Mouse (Mus musculus): ENCODE measurements around the gene Snu13. TPM values are rescaled to one million over a fixed set of nuclear protein-coding genes. Genes with fewer than 3 reads are reported as not detected.

The Snu13 gene
- polyA plus RNA-seq, 1 experiment from 2014 or later: 389 TPM

DNA sequence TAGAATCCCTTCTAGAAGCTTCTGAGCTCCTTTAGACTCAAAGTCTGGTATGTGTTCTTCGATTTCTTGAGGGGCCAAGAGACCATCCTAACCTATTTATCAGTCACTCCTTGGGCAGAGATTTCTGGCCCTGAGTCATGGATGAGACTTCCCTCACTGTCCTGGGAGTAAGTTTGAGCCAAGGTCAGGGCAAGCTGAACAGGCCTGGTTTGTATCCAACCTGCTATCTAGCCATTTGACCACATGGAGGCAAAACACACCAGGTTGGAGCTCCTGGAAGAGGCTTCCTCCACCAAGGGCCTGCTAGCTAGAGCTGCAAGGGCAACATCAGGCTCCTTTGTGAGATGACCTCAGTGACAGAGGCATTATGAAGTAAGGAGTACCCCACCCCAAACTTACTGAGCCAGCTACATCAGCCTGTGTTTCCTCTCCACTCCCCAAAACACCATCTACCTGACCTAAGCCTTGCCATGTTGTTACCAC is 11.4 kb upstream of the Snu13 start, which contains the start of gene 4930407I10Rik:
4930407I10Rik (plus strand) TSS at position 433 of the 483 bp plus-strand sequence.
- H3K4me1 ChIP-seq: peaks cover 5% of the 10 kb centered on the region
- 88% methylated on average over 1 of the region's 1 CpGs for WGBS
- H3K36me3 ChIP-seq (replicated peaks): no peaks in the 10 kb centered on the region
- H3K27me3 ChIP-seq (replicated peaks; ENCODE audit: low read depth, poor library complexity, severe bottlenecking): peaks cover 24% of the 10 kb centered on the region
- no peak for DNase-seq (ENCODE audit: low spot score)
- H3K9me3 ChIP-seq: no peaks in the 10 kb centered on the region
- H3K27ac ChIP-seq (replicated peaks): no peak within 1 kb of the TSS
- H3K4me3 ChIP-seq: no peak within 1 kb of the TSS

GRCm38 (mm10) chr15:82052544-82052943 is 5.1 kb upstream of the Snu13 start:
- Histone ChIP-seq H3K4me3 (no peak overlapping the region), H3K4me1 (no peaks in the 10 kb centered on the region), H3K27me3 (replicated peaks; ENCODE audit: low read depth, poor library complexity, severe bottlenecking) (no peaks in the 10 kb centered on the region), H3K36me3 (replicated peaks) (no peaks in the 10 kb centered on the region), H3K9me3 (no peaks in the 10 kb centered on the region), H3K27ac (replicated peaks) (no peak overlapping the region)
- DNase-seq (ENCODE audit: low spot score): no peak
- WGBS: 65% methylated on average over 5 of the region's 5 CpGs

GRCm38 (mm10) chr15:82046246-82046891 is 1.0 kb downstream of the Snu13 start:
- WGBS: 5% methylated on average over 26 of the region's 26 CpGs
- peak; percentile 30 for DNase-seq (ENCODE audit: low spot score)
- Histone ChIP-seq H3K4me3 (peak overlapping the region; percentile 100), H3K27ac (replicated peaks) (peak overlapping the region; percentile 96), H3K27me3 (replicated peaks; ENCODE audit: low read depth, poor library complexity, severe bottlenecking) (no peaks in the 10 kb centered on the region), H3K9me3 (no peaks in the 10 kb centered on the region), H3K36me3 (replicated peaks) (peaks cover 27% of the 10 kb centered on the region), H3K4me1 (peaks cover 14% of the 10 kb centered on the region)

GRCm38 (mm10) chr15:82044166-82044784 is 3.1 kb downstream of the Snu13 start:
- 97% methylated on average over 7 of the region's 7 CpGs for WGBS
- Histone ChIP-seq H3K4me1 (peaks cover 14% of the 10 kb centered on the region), H3K9me3 (no peaks in the 10 kb centered on the region), H3K4me3 (no peak overlapping the region), H3K27me3 (replicated peaks; ENCODE audit: low read depth, poor library complexity, severe bottlenecking) (no peaks in the 10 kb centered on the region), H3K27ac (replicated peaks) (no peak overlapping the region), H3K36me3 (replicated peaks) (peaks cover 46% of the 10 kb centered on the region)
- no peak for DNase-seq (ENCODE audit: low spot score)

GRCm38 (mm10) chr15:82040650-82041049 is 6.7 kb downstream of the Snu13 start:
- H3K4me3 ChIP-seq: no peak overlapping the region
- peaks cover 4% of the 10 kb centered on the region for H3K4me1 ChIP-seq
- peak; percentile 50 for DNase-seq (ENCODE audit: low spot score)
- WGBS: 92% methylated on average over 1 of the region's 1 CpGs
- no peaks in the 10 kb centered on the region for H3K27me3 ChIP-seq (replicated peaks; ENCODE audit: low read depth, poor library complexity, severe bottlenecking)
- H3K27ac ChIP-seq (replicated peaks): no peak overlapping the region
- no peaks in the 10 kb centered on the region for H3K9me3 ChIP-seq
- peaks cover 82% of the 10 kb centered on the region for H3K36me3 ChIP-seq (replicated peaks)

DNA sequence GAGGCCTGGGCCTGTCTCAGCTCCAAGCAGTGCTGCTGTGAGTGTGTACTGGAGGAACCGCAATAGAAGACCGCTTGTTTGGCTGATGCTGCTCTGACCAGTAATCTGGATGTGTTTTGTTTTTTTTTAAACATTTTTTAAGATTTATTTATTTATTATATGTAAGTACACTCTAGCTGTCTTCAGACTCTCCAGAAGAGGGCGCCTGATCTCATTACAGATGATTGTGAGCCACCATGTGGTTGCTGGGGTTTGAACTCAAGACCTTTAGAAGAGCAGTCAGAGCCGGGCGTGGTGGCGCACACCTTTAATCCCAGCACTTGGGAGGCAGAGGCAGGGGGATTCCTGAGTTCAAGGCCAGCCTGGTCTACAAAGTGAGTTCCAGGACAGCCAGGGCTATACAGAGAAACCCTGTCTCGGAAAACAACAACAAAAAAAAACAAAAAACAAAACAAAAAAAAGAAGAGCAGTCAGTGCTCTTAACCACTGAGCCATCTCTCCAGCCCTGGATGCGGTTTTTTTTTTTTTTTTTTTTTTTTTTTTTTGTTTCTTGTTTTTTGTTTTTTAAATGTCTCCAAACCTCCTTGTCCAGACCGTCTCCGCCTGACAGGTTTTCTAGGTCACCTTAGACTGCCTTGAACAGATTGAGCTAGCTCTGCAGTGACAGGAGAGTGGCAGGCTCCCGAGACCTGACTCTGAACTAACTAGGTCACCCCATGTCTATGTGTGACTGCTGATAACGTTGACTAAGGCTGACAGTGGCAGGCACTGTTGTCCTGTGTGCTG is 11.3 kb downstream of the Snu13 start:
- peaks cover 97% of the 10 kb centered on the region for H3K36me3 ChIP-seq (replicated peaks)

DNA sequence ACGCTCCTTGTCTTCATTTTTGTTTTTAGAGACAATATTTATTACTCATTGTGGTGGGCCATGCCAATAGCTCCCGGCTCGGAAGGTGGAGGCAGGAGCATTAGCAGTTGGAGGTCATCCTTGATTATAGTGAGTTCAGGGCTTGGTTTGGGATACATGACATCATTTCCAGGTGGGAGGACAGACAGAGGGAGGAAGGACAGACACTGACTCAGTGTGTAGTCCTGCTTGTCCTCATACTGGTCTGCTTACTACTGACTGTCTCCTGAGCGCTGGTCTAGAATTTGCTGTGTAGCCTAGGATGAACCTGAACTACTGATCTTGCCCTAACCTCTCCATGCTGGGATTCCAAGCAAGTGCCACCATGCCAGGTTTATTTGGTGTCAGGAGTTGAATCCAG is 13.6 kb downstream of the Snu13 start, which contains the start of gene Desi1:
Desi1 (minus strand) TSS at position 101 of the 400 bp plus-strand sequence.
- no peak for DNase-seq (ENCODE audit: low spot score)
- Histone ChIP-seq H3K4me3 (no peak within 1 kb of the TSS), H3K4me1 (no peaks in the 10 kb centered on the region), H3K27me3 (replicated peaks; ENCODE audit: low read depth, poor library complexity, severe bottlenecking) (no peaks in the 10 kb centered on the region), H3K36me3 (replicated peaks) (peaks cover 97% of the 10 kb centered on the region), H3K27ac (replicated peaks) (no peak within 1 kb of the TSS), H3K9me3 (no peaks in the 10 kb centered on the region)
- 94% methylated on average over 4 of the region's 4 CpGs for WGBS

More for the DNA sequence above, 11.3 kb downstream of the Snu13 start:
- 83% methylated on average over 12 of the region's 12 CpGs for WGBS
- Histone ChIP-seq H3K4me3 (no peak overlapping the region), H3K27me3 (replicated peaks; ENCODE audit: low read depth, poor library complexity, severe bottlenecking) (no peaks in the 10 kb centered on the region), H3K27ac (replicated peaks) (no peak overlapping the region), H3K4me1 (no peaks in the 10 kb centered on the region), H3K9me3 (no peaks in the 10 kb centered on the region)
- DNase-seq (ENCODE audit: low spot score): peak; percentile 18

DNA sequence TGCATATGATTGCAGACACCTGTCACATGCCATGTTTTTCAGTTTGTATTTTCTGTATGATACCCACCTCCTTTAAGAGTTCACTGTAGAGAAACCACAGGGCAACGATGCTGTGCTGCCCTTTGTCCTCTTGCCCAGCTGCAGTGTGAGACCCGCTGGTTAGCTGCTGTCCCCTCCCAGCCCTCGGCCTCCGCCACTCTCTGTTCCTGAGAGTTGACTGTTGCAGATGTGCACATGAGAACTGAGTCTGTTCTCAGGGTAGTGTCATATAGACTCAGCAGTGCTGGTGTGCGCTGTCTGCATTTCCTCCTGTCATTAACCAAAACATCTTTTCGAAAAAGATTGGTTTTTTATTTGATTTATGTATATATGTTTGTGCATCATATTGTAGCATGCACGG is 15.0 kb downstream of the Snu13 start:
- no peak for DNase-seq (ENCODE audit: low spot score)
- Histone ChIP-seq H3K27ac (replicated peaks) (no peak overlapping the region), H3K4me1 (no peaks in the 10 kb centered on the region), H3K36me3 (replicated peaks) (peaks cover 97% of the 10 kb centered on the region), H3K27me3 (replicated peaks; ENCODE audit: low read depth, poor library complexity, severe bottlenecking) (no peaks in the 10 kb centered on the region), H3K4me3 (no peak overlapping the region), H3K9me3 (no peaks in the 10 kb centered on the region)
- WGBS: 89% methylated on average over 7 of the region's 7 CpGs

DNA sequence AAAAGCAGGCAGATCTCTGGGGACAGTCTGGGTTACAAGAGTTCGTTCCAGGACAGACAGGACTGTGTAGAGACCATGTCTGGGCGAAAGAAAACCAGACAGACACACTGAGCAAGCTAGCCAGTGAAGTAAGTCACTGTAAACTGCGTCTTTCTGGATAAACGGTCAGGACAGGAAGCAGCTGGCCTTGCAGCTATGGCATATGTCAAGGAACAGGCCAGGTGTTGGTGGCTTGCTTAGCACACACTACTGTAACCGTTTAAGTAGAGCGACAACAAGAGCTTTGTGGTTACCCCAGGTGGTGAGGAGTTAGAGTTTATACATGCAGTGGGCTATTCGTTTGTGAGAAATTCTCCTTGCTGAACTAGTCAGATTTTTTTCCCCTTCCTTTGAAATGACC is 19.7 kb downstream of the Snu13 start:
- H3K4me3 ChIP-seq: no peak overlapping the region
- no peak overlapping the region for H3K27ac ChIP-seq (replicated peaks)
- H3K36me3 ChIP-seq (replicated peaks): peaks cover 99% of the 10 kb centered on the region
- WGBS: 91% methylated on average over 7 of the region's 7 CpGs
- no peaks in the 10 kb centered on the region for H3K4me1 ChIP-seq
- no peaks in the 10 kb centered on the region for H3K27me3 ChIP-seq (replicated peaks; ENCODE audit: low read depth, poor library complexity, severe bottlenecking)
- no peak for DNase-seq (ENCODE audit: low spot score)
- H3K9me3 ChIP-seq: no peaks in the 10 kb centered on the region

DNA sequence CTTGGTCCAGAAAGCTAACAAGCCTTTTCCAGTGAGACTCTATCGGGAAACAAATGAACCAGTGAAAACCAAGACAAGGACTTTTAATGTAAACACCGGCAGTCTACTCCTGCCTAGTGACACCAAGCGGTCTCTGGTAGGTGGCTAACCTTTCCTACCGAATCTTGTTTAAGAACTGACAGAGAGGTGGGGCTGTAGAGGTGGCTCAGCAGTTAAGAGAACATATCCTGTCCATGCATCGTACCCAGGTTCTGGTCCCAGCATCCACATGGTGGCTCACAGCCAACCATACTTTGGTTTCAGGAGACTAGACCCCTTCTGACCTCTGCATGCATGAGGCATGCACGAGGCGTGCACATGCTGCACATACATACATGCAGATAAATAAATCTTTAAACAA is 20.1 kb downstream of the Snu13 start:
- H3K9me3 ChIP-seq: no peaks in the 10 kb centered on the region
- H3K27ac ChIP-seq (replicated peaks): no peak overlapping the region
- no peak overlapping the region for H3K4me3 ChIP-seq
- no peak for DNase-seq (ENCODE audit: low spot score)
- no peaks in the 10 kb centered on the region for H3K4me1 ChIP-seq
- peaks cover 100% of the 10 kb centered on the region for H3K36me3 ChIP-seq (replicated peaks)
- H3K27me3 ChIP-seq (replicated peaks; ENCODE audit: low read depth, poor library complexity, severe bottlenecking): no peaks in the 10 kb centered on the region
- 94% methylated on average over 7 of the region's 7 CpGs for WGBS

GRCm38 (mm10) chr15:82023965-82024635 is 23.3 kb downstream of the Snu13 start:
- 90% methylated on average over 6 of the region's 6 CpGs for WGBS
- Histone ChIP-seq H3K9me3 (no peaks in the 10 kb centered on the region), H3K27ac (replicated peaks) (no peak overlapping the region), H3K4me3 (no peak overlapping the region), H3K4me1 (no peaks in the 10 kb centered on the region), H3K36me3 (replicated peaks) (peaks cover 99% of the 10 kb centered on the region), H3K27me3 (replicated peaks; ENCODE audit: low read depth, poor library complexity, severe bottlenecking) (no peaks in the 10 kb centered on the region)
- DNase-seq (ENCODE audit: low spot score): no peak

GRCm38 (mm10) chr15:82022535-82023088 is 24.8 kb downstream of the Snu13 start:
- Histone ChIP-seq H3K4me3 (no peak overlapping the region), H3K4me1 (no peaks in the 10 kb centered on the region), H3K36me3 (replicated peaks) (peaks cover 89% of the 10 kb centered on the region), H3K27ac (replicated peaks) (no peak overlapping the region), H3K27me3 (replicated peaks; ENCODE audit: low read depth, poor library complexity, severe bottlenecking) (no peaks in the 10 kb centered on the region), H3K9me3 (no peaks in the 10 kb centered on the region)
- 88% methylated on average over 13 of the region's 13 CpGs for WGBS
- DNase-seq (ENCODE audit: low spot score): no peak

Measured in embryonic facial prominence, embryonic 10.5 days (tissue).